Mouse (Mus musculus): ENCODE measurements around the gene Acaca.

GRCm38 (mm10) chr11:84205776-84206175 is 76.3 kb downstream of the Acaca start:
- no peak for TF ChIP-seq GATA1 (IDR thresholded peaks at IDR 0.05; ENCODE audit: low read length)
- TF ChIP-seq TAL1 (IDR thresholded peaks at IDR 0.05; ENCODE audit: low read length) = no peak

Measured in erythroblast, embryonic 14.5 days (primary cell).